Mouse (Mus musculus) brown adipose tissue, adult 24 weeks (tissue): ENCODE results near the gene Ap1g1. TPM values are rescaled to one million over a fixed set of nuclear protein-coding genes. Genes with fewer than 3 reads are reported as not detected.
"Not testable (repeated sequence)": the region's sequence is repeated elsewhere in the genome, so short reads cannot be mapped to it uniquely, and the experiment has no call there.

ENCODE experiments used
- H3K27ac ChIP-seq: fragments of 200-500 bp; replicated peaks from 2 replicates; pipeline ENCODE4 v1.5.1; 2012; ENCODE audit warnings: low read depth, mild to moderate bottlenecking, low read length
- H3K4me1 ChIP-seq: fragments of 200-500 bp; 2 replicates; pipeline ENCODE4 v1.6.1; 2012; ENCODE audit warnings: low read length, mixed read lengths; ENCODE audit not compliant: control insufficient read depth, insufficient read depth, insufficient read length
- H3K4me3 ChIP-seq: fragments of 200-500 bp; 2 replicates; pipeline ENCODE4 v1.5.1; 2012; ENCODE audit warnings: low read depth, mild to moderate bottlenecking, low read length, moderate library complexity; ENCODE audit not compliant: insufficient read depth
- polyA plus RNA-seq: library from polyadenylated mRNA; stranded (reverse); fragments of >200 nt; gene quantifications from 2 replicates; pipeline ENCODE4 v1.2.4, GENCODE M21; 2012; ENCODE audit not compliant: missing spikeins, insufficient read depth, insufficient read length

Gene Ap1g1
- polyA plus RNA-seq, 1 experiment = 44.4 TPM

GRCm38 (mm10) chr8:109868003-109868679, 89.8 kb downstream of the Ap1g1 start, which contains the start of gene Phlpp2:
Gene Phlpp2 (plus strand): TSS chr8:109868542.
- Histone ChIP-seq H3K4me3 (peak within 1 kb of the TSS; percentile 91), H3K4me1 (peaks cover 12% of the 10 kb centered on the region; the same call in 1 of the 2 replicates), H3K27ac (peak within 1 kb of the TSS; percentile 57)

- H3K4me1 ChIP-seq = peaks cover 12% of the 10 kb centered on the region; the same call in 1 of the 2 replicates
- peak overlapping the region; percentile 57 for H3K27ac ChIP-seq
- H3K4me3 ChIP-seq = peak overlapping the region; percentile 91
Observed at GRCm38 (mm10) chr8:109868680-109869361, 90.5 kb downstream of the Ap1g1 start.

GRCm38 (mm10) chr8:109871056-109871455, 92.7 kb downstream of the Ap1g1 start:
- Histone ChIP-seq H3K27ac (no peak overlapping the region), H3K4me3 (no peak overlapping the region), H3K4me1 (peaks cover 8% of the 10 kb centered on the region; the same call in 1 of the 2 replicates)

GRCm38 (mm10) chr8:109873800-109874199, 95.4 kb downstream of the Ap1g1 start:
- not testable (repeated sequence) for H3K4me3 ChIP-seq, H3K27ac ChIP-seq, H3K4me1 ChIP-seq

GRCm38 (mm10) chr8:109880012-109880662, 101.8 kb downstream of the Ap1g1 start:
- H3K4me1 ChIP-seq = no peaks in the 10 kb centered on the region
- no peak overlapping the region for H3K27ac ChIP-seq
- H3K4me3 ChIP-seq = no peak overlapping the region

DNA sequence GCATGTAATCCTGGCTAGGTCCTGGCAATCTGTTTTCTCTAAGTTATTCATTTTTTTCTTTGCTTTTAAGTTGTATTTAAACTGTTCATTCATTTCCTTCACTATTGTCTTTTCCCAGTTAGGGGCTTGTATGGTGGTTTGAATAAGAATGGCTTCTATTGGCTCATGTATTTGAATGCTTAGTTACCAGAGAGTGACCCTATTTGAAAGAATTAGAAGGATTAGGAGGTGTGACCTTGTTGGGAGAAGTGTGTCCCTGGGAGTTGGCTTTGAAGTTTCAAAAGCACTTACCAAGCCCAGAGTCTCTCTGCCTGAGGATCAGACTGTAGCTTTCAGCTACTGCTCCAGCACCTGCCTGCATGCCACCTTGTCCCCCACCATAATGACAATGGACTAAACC, 106.9 kb downstream of the Ap1g1 start:
- no peak overlapping the region for H3K27ac ChIP-seq
- H3K4me3 ChIP-seq = no peak overlapping the region
- no peaks in the 10 kb centered on the region for H3K4me1 ChIP-seq

- H3K4me3 ChIP-seq = no peak overlapping the region
- no peaks in the 10 kb centered on the region for H3K4me1 ChIP-seq
Observed at GRCm38 (mm10) chr8:109889211-109889610, 110.9 kb downstream of the Ap1g1 start.

GRCm38 (mm10) chr8:109890794-109891585, 112.6 kb downstream of the Ap1g1 start:
- Histone ChIP-seq H3K4me1 (no peaks in the 10 kb centered on the region; the same call in 1 of the 2 replicates), H3K4me3 (no peak overlapping the region), H3K27ac (no peak overlapping the region)

More at GRCm38 (mm10) chr8:109889211-109889610, 110.9 kb downstream of the Ap1g1 start:
- H3K27ac ChIP-seq = no peak overlapping the region

GRCm38 (mm10) chr8:109894636-109895035, 116.3 kb downstream of the Ap1g1 start:
- no peak overlapping the region for H3K4me3 ChIP-seq
- no peaks in the 10 kb centered on the region; the same call in 1 of the 2 replicates for H3K4me1 ChIP-seq
- no peak overlapping the region for H3K27ac ChIP-seq

DNA sequence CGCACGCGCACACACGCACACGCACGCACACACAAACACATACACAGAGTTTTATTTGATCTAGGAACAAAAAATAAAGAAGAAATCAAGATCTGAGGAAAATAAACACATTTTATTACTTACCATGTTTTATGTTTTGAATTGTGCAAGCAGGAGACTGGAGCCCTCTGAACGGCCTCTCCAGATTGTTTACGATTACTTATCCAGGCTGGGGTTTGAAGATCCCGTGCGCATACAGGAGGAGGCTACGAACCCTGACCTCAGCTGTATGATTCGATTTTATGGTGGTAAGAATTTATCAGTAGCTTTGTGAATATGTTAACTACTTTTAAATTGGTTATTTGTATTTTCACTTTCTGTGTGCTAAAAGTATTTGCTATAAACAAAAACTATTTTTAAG, 117.0 kb downstream of the Ap1g1 start:
- H3K4me1 ChIP-seq = no peaks in the 10 kb centered on the region; the same call in 1 of the 2 replicates
- H3K27ac ChIP-seq = no peak overlapping the region
- H3K4me3 ChIP-seq = no peak overlapping the region

- no peak overlapping the region for H3K27ac ChIP-seq
- H3K4me3 ChIP-seq = no peak overlapping the region
- H3K4me1 ChIP-seq = no peaks in the 10 kb centered on the region
Observed at GRCm38 (mm10) chr8:109902379-109902778, 124.0 kb downstream of the Ap1g1 start.

GRCm38 (mm10) chr8:109903909-109904469, 125.6 kb downstream of the Ap1g1 start:
- H3K4me1 ChIP-seq = no peaks in the 10 kb centered on the region
- H3K4me3 ChIP-seq = no peak overlapping the region

GRCm38 (mm10) chr8:109904928-109905668, 126.7 kb downstream of the Ap1g1 start:
- H3K27ac ChIP-seq = no peak overlapping the region
- no peaks in the 10 kb centered on the region for H3K4me1 ChIP-seq

More at GRCm38 (mm10) chr8:109903909-109904469, 125.6 kb downstream of the Ap1g1 start:
- no peak overlapping the region for H3K27ac ChIP-seq

GRCm38 (mm10) chr8:109906907-109907306, 128.6 kb downstream of the Ap1g1 start:
- Histone ChIP-seq H3K4me3 (no peak overlapping the region), H3K27ac (no peak overlapping the region), H3K4me1 (no peaks in the 10 kb centered on the region)

More at GRCm38 (mm10) chr8:109904928-109905668, 126.7 kb downstream of the Ap1g1 start:
- no peak overlapping the region for H3K4me3 ChIP-seq
